Mouse (Mus musculus): ENCODE data around the gene Wfdc8. TPM values are rescaled to one million over a fixed set of nuclear protein-coding genes. Genes with fewer than 3 reads are reported as not detected.
A peak's percentile ranks its signal among the peaks of the same experiment; 100 is the strongest.

Gene Wfdc8
- total RNA-seq, 2 experiments from 2014 or later = not detected

GRCm38 (mm10) chr2:164564346-164564745 is 49.1 kb downstream of the Wfdc8 start:
- DNase-seq (ENCODE audit: low spot score in 2 of 2) = no peak
- intact Hi-C loops (cut with DNase I) = loop anchor here (5.0 to 10.0 kb wide), 3 partner anchors 47 to 147 kb away; partner anchors contain the start of gene Sys1

- intact Hi-C loops (cut with DNase I) = loop anchor here (5.0 to 10.0 kb wide), 3 partner anchors 46 to 146 kb away; partner anchors contain the start of gene Sys1
These were observed 49.9 kb downstream of the Wfdc8 start for GRCm38 (mm10) chr2:164563339-164564038.

GRCm38 (mm10) chr2:164562391-164563188 is 50.8 kb downstream of the Wfdc8 start, which contains the start of gene Wfdc2:
TSS of gene Wfdc2 (plus strand) at chr2:164562413.
- intact Hi-C loops (cut with DNase I) = loop anchor here (5.0 to 10.0 kb wide), 3 partner anchors 45 to 145 kb away; partner anchors contain the start of gene Sys1

More at GRCm38 (mm10) chr2:164563339-164564038, 49.9 kb downstream of the Wfdc8 start:
- peak; percentile 58 to 59 for DNase-seq (ENCODE audit: low spot score in 2 of 2)

GRCm38 (mm10) chr2:164560106-164560505 is 53.3 kb downstream of the Wfdc8 start:
- no peak for DNase-seq (ENCODE audit: low spot score in 2 of 2)
- intact Hi-C loops (cut with DNase I) = loop anchor here (5.0 to 10.0 kb wide), 3 partner anchors 43 to 143 kb away; partner anchors contain the start of gene Sys1

More at GRCm38 (mm10) chr2:164562391-164563188, 50.8 kb downstream of the Wfdc8 start, which contains the start of gene Wfdc2:
- no peak for DNase-seq (ENCODE audit: low spot score in 2 of 2)

- intact Hi-C loops (cut with DNase I) = no loop called here
- no peak for DNase-seq (ENCODE audit: low spot score in 2 of 2)
These were observed 54.3 kb downstream of the Wfdc8 start for GRCm38 (mm10) chr2:164558991-164559645.

GRCm38 (mm10) chr2:164558426-164558825 is 55.0 kb downstream of the Wfdc8 start:
- DNase-seq (ENCODE audit: low spot score in 2 of 2) = peak; percentile 63 to 68
- intact Hi-C loops (cut with DNase I) = no loop called here

GRCm38 (mm10) chr2:164551502-164551901 is 61.9 kb downstream of the Wfdc8 start:
- intact Hi-C loops (cut with DNase I) = no loop called here

GRCm38 (mm10) chr2:164550895-164551269 is 62.5 kb downstream of the Wfdc8 start:
- intact Hi-C loops (cut with DNase I) = no loop called here
- DNase-seq (ENCODE audit: low spot score in 2 of 2) = no peak

More at GRCm38 (mm10) chr2:164551502-164551901, 61.9 kb downstream of the Wfdc8 start:
- no peak for DNase-seq (ENCODE audit: low spot score in 2 of 2)

- intact Hi-C loops (cut with DNase I) = no loop called here
- DNase-seq (ENCODE audit: low spot score in 2 of 2) = peak; percentile 44 to 66
These were observed 63.2 kb downstream of the Wfdc8 start for GRCm38 (mm10) chr2:164549963-164550894.

- no peak for DNase-seq (ENCODE audit: low spot score in 2 of 2)
- intact Hi-C loops (cut with DNase I) = no loop called here
These were observed 64.1 kb downstream of the Wfdc8 start for GRCm38 (mm10) chr2:164549338-164549737.

Other genes starting within 250 kb of the Wfdc8 start
- not detected for gene Slpi, start 224.5 kb downstream of the Wfdc8 start, total RNA-seq (2021)
- under 1 TPM; 0.32 to 0.42 TPM for gene Rbpjl, start 210.5 kb downstream of the Wfdc8 start, total RNA-seq (2021)
- 10 to 100 TPM; 13.4 to 15.0 TPM for gene Matn4, start 208.5 kb downstream of the Wfdc8 start, total RNA-seq (2021)
- gene Sdc4, start 169.7 kb downstream of the Wfdc8 start, total RNA-seq (2021) = 10 to 100 TPM; 60.0 to 79.0 TPM
- gene Sys1, start 156.7 kb downstream of the Wfdc8 start, total RNA-seq (2021) = 10 to 100 TPM; 38.0 to 44.4 TPM
- gene Gm20458, start 152.7 kb downstream of the Wfdc8 start, total RNA-seq (2021) = 10 to 100 TPM in 1 of 2 experiments, 1 to 10 TPM in 1; 1.9 to 12.2 TPM
- gene Trp53tg5, start 139.9 kb downstream of the Wfdc8 start, total RNA-seq (2021) = not detected
- 100 to 1,000 TPM; 112 to 116 TPM for gene Dbndd2, start 127.5 kb downstream of the Wfdc8 start, total RNA-seq (2021)
- 100 to 1,000 TPM; 115 to 122 TPM for gene Pigt, start 116.1 kb downstream of the Wfdc8 start, total RNA-seq (2021)
- gene Wfdc2, start 51.2 kb downstream of the Wfdc8 start, total RNA-seq (2021) = 1 to 10 TPM; 1.0 to 1.6 TPM
- not detected for gene Spint3, start 40.2 kb downstream of the Wfdc8 start, total RNA-seq (2021)
- gene Wfdc6a, start 28.2 kb downstream of the Wfdc8 start, total RNA-seq (2021) = under 1 TPM; 0.72 to 0.92 TPM
- not detected for gene Eppin, start 20.0 kb downstream of the Wfdc8 start, total RNA-seq (2021)
- gene Wfdc6b, start 104 bp downstream of the Wfdc8 start, total RNA-seq (2021) = not detected
- gene Wfdc16, start 25.2 kb upstream of the Wfdc8 start, total RNA-seq (2021) = not detected
- not detected for gene Wfdc10, start 42.4 kb upstream of the Wfdc8 start, total RNA-seq (2021)
- gene Wfdc9, start 43.0 kb upstream of the Wfdc8 start, total RNA-seq (2021) = not detected
- gene Wfdc11, start 60.5 kb upstream of the Wfdc8 start, total RNA-seq (2021) = not detected
- not detected for gene Wfdc13, start 71.5 kb upstream of the Wfdc8 start, total RNA-seq (2021)
- not detected for gene Spint4, start 84.9 kb upstream of the Wfdc8 start, total RNA-seq (2021)
- gene Spint5, start 101.7 kb upstream of the Wfdc8 start, total RNA-seq (2021) = not detected
- gene Wfdc3, start 132.3 kb upstream of the Wfdc8 start, total RNA-seq (2021) = 1 to 10 TPM in 1 of 2 experiments, under 1 TPM in 1; 0.92 to 1.1 TPM
- 10 to 100 TPM; 32.8 to 35.6 TPM for gene Dnttip1, start 132.4 kb upstream of the Wfdc8 start, total RNA-seq (2021)
- gene Ube2c, start 156.3 kb upstream of the Wfdc8 start, total RNA-seq (2021) = 1 to 10 TPM; 2.0 to 3.0 TPM
- gene Tnnc2, start 166.3 kb upstream of the Wfdc8 start, total RNA-seq (2021) = 1 to 10 TPM in 1 of 2 experiments, not detected in 1; 1.1 TPM
- 10 to 100 TPM; 46.0 to 46.8 TPM for gene Snx21, start 172.2 kb upstream of the Wfdc8 start, total RNA-seq (2021)
- 10 to 100 TPM; 25.8 to 27.7 TPM for gene Acot8, start 191.3 kb upstream of the Wfdc8 start, total RNA-seq (2021)
- gene Zswim3, start 191.5 kb upstream of the Wfdc8 start, total RNA-seq (2021) = 1 to 10 TPM; 7.7 to 8.3 TPM
- 10 to 100 TPM; 21.4 to 22.0 TPM for gene Zswim1, start 209.1 kb upstream of the Wfdc8 start, total RNA-seq (2021)
- gene Spata25, start 214.9 kb upstream of the Wfdc8 start, total RNA-seq (2021) = not detected
- gene Ctsa, start 219.2 kb upstream of the Wfdc8 start, total RNA-seq (2021) = 10 to 100 TPM; 88.4 to 91.6 TPM
- 1 to 10 TPM; 3.6 to 4.5 TPM for gene Neurl2, start 219.8 kb upstream of the Wfdc8 start, total RNA-seq (2021)
- gene Pltp, start 244.1 kb upstream of the Wfdc8 start, total RNA-seq (2021) = 10 to 100 TPM; 86.5 to 92.3 TPM